Mouse (Mus musculus) urinary bladder, postnatal 36 days (tissue): ENCODE measurements around the gene Tcf20.

Experiments used
- DNase-seq, 2 experiments: peaks; one replicate each; pipeline ENCODE4 v3.0.0; 2022; ENCODE audit warnings: low spot score in 2 of 2, mixed read lengths in 1 of 2

The Tcf20 gene

GRCm38 (mm10) chr15:82924679-82925425 is 62.8 kb downstream of the Tcf20 start:
- no peak for DNase-seq

DNA sequence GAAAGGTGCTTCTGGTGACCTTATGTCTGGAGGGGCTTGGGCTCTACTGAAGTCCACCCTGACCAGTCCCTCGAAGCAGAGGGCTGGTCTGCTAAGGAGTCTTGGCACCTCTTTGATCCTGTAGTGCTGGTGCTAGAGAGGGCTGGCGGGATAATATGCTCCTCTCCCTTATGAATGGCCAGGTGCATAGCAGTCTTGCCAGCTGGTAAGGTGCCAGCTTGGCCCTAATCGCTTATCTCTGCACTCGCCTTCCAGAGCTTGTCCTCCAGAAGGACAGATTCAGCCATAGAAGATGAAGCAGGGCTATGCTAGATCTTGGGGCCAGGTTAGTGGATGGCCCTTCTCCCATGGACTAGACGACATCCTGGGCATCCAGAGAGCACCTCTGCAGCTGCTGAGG is 64.1 kb downstream of the Tcf20 start:
- no peak for DNase-seq

GRCm38 (mm10) chr15:82922755-82923154 is 64.9 kb downstream of the Tcf20 start:
- DNase-seq, result no peak

DNA sequence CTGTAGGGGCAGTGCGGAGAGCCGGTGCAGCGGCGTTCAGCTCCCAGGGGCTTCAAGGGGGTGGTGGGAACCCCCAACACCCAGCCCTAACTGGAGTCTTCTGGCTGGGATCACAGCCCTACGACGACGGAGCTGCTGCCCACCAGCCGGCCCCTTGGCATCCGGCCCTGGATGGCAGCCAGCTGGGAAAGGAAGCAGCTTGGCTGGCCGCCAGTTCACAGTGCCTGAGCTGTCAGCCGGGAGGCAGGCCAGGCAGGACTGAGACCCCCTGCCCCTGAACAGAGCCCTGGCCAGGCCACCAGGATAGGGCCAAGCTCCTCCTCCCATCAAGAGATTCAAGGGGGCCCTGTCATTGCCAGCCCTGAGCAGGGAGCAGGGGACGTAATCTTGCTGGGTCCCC is 65.6 kb downstream of the Tcf20 start:
- DNase-seq, result peak in 1 of 2 experiments; percentile 34

- DNase-seq, result no peak
Measured at GRCm38 (mm10) chr15:82921559-82921958, 66.1 kb downstream of the Tcf20 start.

- DNase-seq, result peak in 1 of 2 experiments; percentile 73
Measured at GRCm38 (mm10) chr15:82920895-82921515, 66.7 kb downstream of the Tcf20 start.

GRCm38 (mm10) chr15:82917965-82918364 is 69.7 kb downstream of the Tcf20 start:
- no peak for DNase-seq

DNA sequence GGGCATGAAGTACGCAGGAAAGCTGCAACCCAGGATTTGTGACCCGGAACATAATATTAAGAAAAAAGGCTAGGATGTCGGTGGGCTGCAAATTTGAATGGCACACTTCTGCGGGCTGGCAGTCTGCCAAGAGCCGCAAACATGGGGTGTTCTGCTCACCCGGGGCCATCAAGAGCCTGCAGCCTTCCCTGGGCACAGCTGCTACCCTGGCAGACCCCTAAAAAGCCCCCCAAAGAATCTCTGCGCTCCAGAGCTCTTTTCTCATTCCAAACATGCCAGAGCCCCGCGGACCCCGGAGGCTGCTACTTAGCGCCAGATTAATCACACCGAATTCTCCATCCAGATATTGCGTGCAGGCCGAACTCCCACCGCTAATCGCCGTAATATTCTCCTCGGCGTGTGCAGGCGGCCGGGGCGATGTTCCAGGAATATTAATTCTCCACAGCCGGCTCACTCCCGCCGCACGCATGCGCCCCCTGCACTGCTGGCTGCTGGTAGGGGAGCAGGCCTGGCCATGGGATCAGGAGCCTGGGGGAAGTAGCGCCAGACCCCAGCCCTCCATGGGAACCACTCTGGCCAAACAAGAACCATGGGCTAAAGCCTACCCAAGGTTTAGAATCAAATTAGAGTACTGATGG is 70.3 kb downstream of the Tcf20 start:
- DNase-seq, result no peak

DNA sequence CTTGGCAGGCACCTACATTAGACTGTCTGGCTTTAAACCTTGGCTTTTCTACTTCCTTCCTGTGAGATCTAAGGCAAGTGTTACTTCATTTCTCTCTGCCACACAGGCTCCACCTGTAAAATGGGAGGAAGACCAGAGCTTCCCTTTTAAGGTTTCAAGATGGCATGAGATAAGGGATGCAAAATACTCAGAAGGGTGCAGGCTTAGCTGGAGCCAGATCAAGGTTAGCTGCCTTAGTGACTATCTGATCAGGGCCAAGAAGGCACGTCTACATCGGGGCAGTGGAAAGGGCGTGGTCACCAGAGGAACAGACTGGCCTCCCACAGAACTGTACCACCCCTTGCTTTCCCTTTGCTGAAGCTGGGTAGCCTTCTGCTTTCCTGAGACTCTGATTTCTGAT is 73.2 kb downstream of the Tcf20 start:
- no peak for DNase-seq

DNA sequence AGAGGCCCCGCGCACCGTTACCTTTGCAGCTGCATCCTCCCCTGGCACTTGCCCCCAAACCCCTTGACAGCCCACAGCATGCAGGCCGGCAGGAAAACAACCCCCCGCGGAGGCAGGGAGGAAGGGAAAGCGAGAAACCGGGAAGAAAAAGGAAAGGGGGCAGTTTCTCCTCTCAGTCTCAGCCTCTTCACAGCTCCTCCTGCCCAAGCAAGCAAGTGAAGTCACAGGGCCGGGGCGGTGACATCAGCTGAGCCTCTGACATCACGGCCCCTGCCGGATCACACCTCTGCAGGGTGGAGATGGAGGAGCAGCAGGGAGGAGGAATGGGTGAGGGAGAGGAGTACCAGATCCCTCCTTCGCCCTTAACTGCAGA is 75.7 kb downstream of the Tcf20 start:
- DNase-seq, result no peak

- DNase-seq, result no peak
Measured at GRCm38 (mm10) chr15:82911001-82911964, 76.4 kb downstream of the Tcf20 start.

- DNase-seq, result no peak
Measured at GRCm38 (mm10) chr15:82910596-82910995, 77.1 kb downstream of the Tcf20 start.

GRCm38 (mm10) chr15:82909791-82910190 is 77.9 kb downstream of the Tcf20 start:
- DNase-seq, result no peak

DNA sequence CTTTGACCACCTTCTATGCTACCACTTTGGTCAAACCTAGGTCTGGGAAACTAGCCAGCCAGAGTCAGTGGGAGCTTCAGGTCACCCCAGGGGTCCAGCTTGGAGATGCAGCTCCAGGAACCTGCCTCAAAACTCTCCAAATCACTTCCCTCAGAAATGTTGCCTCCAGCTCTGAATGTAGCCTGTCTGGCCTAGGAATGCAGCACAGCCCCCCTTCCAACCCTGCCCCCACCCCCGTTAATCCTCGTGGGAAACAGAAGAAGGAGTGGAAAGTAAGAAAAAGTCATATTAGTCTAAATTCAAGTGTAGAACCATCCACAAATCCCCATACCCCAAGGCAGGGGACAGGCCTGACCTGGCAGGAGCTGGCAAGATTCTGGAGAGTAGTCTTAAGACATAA is 79.2 kb downstream of the Tcf20 start:
- no peak for DNase-seq

GRCm38 (mm10) chr15:82907306-82907705 is 80.4 kb downstream of the Tcf20 start:
- no peak for DNase-seq

GRCm38 (mm10) chr15:82906574-82907061 is 81.1 kb downstream of the Tcf20 start:
- no peak for DNase-seq

DNA sequence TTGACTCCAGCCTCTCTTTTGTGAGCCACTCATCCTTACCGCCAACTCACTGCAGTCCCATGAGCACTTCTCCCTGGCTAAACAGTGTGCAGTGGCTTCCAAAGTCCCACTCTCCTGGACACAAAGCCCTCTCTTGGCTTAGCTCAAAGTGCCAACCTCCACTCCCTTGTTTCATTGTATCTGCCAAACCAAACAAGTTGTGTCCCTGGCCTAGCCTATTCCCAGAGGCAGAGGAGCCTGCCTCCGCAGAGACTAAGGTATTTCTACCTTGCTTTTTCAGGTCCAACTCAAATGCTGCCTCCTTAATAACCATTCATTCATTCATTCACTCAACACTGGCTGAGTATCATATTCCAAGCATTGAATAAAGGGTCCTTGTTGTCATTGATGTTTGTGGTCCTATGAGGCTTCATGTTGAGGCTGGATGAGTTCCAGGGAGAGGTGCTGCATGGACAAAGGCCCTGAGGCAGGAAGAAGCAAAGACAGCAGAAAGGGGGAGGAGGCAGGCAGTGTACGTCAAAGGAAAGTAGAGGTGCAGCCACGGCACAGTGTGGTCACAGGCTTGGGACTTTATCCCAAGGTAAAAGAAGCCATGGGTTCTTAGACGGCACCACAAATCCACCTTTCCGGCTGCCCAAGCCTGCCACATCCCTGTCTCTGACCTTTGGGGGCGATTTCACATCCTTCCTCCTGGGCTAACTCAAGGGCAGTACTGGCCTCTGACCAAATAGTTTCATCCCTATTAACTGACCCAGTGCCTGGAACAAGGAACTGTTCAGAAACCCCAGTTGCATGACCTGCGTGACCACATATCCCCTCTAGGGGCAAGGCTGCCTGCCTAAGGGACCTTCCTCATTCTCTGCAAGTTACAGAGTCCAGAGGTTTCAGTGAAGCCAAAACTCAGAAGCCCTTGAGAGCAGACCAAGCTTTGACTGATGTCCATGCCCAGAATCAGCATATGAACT is 82.0 kb downstream of the Tcf20 start:
- no peak for DNase-seq

DNA sequence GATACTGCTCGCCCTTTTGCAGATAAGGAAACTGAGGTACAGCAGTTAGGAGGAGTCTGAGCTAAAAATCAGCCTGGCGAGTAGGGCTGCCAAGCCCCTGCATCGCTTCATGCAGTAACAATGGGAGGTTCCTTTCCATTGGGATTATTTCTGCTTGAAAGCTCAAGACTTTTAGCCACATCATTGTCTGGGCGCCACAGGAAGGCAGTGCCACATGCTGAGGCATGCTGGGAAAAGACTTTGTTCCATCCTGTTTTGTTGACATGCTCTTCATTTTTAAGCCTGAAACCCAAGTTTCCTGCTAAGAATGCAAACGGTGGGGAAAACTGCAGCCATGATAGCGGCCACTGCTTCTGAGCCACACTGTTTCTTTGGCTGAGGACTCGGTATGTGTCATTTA is 83.1 kb downstream of the Tcf20 start:
- no peak for DNase-seq

DNA sequence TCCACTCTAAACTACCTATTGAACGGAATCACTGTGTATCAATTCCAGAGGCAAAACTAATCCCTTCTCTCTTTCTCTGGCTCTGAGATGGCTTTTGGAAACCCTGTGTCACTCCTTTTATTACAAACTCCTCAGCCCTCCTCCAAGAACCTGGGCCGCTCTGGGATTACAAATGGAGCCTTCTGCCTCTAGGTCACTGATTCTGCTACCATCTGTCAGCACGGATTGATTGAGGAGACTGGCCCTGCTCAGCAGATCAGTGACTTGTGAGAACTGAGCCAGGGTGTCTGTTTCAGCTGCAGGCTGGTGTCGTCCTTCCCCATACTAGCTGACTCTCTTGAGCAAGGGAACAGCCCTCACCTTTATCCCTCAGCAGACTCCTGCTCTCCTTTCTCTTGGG is 85.2 kb downstream of the Tcf20 start:
- no peak for DNase-seq

DNA sequence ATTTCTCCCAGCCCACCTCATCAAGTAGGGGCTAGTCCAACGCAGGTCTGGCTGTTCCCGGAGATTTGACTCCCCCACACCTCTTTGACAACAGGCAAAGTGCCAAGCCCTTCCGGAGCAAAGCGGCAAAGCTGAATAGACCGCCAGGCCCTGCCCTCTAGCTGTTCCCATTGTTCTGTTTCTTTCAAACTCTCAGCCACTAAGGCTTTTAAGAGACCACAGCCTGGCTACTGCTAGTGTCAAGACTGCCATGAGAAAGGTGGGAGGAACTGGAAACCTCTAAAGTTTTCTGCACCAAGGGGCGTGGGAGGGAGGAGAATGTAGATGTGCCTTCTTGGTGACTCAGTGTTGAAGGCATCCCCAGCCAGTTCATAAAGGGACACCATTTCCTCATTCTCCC is 86.4 kb downstream of the Tcf20 start:
- no peak for DNase-seq

GRCm38 (mm10) chr15:82900331-82900730 is 87.3 kb downstream of the Tcf20 start:
- no peak for DNase-seq
